Mouse (Mus musculus): ENCODE measurements around the gene Vps13d. TPM values are rescaled to one million over a fixed set of nuclear protein-coding genes. Genes with fewer than 3 reads are reported as not detected.

Vps13d gene
- polyA plus RNA-seq, 2 experiments from 2014 or later = 19.0 to 20.6 TPM

DNA sequence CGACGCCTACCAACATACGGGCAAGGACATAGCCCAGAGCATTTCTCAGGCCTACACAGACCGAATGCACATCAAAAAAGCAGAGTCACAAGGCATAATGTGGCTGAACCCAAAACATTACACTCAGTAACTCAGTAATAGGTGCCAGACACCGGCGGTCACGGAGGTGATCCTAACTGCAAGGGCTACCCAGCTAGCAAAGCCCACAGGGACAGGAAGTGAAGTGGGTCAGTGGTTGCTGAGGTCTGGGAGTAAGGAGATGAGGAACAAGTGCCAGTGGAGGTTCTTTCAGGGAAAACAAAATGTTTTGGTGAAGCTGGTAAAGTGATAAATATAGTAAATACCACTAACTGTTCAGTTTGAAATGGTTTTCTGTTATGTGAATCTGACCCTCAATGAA is 121.1 kb downstream of the Vps13d start:
- no peak for ATAC-seq

- no peak for ATAC-seq
Observed at GRCm38 (mm10) chr4:145071942-145072341, 122.9 kb downstream of the Vps13d start.

DNA sequence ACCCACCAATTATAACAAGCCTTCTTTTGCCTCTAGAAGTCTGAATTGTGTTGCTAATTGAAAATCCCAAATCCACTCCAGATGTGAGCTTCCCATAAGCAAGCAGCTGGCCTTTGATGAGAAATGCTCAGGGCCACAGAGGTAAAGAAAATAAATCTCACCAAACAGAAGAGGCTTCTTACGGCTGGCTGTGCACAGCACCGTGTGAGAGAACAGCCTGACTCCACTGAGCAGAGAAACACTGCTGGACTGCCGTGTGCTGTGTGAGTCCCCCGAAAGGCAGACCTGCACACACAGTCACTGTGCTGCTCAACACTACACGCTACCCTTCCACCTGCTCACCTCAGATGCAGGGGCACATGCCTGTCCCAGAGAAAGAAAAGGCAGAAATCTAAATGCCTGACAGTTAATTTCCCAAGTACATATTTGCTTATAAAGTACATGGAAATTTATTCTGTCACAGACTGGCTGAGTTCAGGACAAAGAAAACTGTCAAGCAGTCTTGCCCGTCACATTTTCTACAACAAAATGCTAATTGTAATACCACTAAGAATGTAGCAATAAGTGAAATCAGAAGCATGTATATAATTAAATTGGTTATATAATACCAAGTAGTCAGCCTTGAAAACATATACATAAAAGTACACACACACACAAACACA is 127.7 kb downstream of the Vps13d start:
- ATAC-seq = no peak

DNA sequence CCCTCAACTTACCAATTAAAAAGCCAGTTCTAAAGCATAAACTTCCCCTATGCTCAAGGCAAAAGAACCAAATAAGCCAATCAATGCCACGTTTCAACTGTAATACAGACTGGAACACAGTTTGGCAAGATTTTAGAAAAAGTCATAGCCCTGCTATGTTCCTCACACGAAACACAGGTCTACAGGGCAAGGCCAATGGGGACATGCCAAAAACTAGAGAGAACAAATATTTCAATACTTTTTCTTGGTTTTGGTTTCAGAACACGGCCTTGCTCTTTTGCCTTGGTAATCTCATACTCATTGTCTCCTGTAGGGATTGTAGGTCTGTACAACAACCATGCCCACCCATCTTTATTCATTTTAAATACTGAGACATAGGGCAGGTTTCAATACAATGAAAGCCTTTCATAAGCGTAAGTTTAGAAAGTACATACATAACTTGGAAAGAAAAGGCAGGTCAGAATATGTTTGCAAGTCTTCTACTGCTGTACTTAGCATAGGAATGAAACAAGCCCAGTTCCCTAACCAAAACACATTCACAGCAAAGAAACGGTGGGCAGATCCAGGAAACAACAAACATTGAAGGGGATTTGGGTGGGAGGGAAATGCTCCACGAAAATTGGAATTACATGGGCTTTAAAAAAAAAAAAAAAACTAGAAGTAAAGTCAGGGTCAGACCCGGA is 128.3 kb downstream of the Vps13d start:
- ATAC-seq = no peak

- no peak for ATAC-seq
Observed at GRCm38 (mm10) chr4:145058749-145059442, 135.9 kb downstream of the Vps13d start.

GRCm38 (mm10) chr4:145056346-145056745 is 138.5 kb downstream of the Vps13d start:
- ATAC-seq = no peak

DNA sequence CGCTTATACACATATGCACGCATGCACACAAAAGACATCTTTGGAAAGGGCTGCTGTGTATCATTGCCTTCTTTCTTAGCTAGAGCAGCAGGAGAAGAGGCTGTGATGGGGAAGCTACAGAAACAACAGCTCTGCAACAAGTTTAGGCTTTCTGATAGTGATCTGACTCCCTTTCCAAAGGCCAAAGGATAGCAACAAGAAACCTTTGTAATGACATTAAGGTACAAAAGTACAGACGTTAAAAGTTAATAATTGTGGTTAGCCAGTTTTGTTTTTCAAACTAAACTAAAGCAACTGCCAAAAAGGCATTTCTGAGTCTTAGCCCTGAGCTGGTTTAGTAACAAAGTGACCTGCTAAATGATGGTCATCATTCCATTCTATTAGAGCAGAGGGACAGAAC is 139.0 kb downstream of the Vps13d start:
- no peak for ATAC-seq

GRCm38 (mm10) chr4:145054369-145054768 is 140.4 kb downstream of the Vps13d start:
- ATAC-seq = no peak

GRCm38 (mm10) chr4:145052697-145053096 is 142.1 kb downstream of the Vps13d start:
- ATAC-seq = no peak

- no peak for ATAC-seq
Observed at GRCm38 (mm10) chr4:145052282-145052681, 142.5 kb downstream of the Vps13d start.

- ATAC-seq = no peak
Observed at GRCm38 (mm10) chr4:145051209-145051969, 143.4 kb downstream of the Vps13d start.

DNA sequence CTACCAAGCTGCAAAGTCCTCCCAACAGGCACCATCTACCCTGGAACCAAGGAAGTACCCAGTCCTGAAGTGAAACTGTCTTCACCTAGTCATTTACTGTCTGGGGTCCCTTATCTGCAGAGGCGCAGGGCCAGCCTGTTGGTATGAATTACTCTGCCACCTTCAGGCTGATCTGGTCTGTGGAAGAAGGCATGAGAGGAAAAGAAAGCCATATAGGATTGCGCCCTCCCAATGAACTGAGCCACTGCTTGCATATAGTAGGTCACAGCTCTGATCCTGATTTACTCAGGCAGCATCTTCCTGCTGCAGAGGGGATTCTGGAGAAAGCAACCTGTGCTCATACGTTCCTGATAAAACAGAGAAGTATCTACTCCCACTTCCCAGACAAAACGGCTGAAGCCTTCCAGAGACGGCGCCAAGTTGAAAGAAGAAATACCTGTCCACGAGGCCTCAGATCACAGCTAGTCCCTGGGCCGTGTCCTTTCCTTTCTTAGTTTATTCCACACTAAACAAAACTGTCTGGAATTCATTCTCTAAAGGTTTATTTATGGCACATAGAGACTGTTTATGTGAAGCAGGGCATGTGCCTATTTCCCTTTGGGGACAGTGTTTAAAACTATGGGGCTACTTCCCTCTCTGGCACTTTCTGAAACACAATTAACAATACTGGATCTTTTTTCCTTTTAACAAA is 144.1 kb downstream of the Vps13d start:
- ATAC-seq = no peak

DNA sequence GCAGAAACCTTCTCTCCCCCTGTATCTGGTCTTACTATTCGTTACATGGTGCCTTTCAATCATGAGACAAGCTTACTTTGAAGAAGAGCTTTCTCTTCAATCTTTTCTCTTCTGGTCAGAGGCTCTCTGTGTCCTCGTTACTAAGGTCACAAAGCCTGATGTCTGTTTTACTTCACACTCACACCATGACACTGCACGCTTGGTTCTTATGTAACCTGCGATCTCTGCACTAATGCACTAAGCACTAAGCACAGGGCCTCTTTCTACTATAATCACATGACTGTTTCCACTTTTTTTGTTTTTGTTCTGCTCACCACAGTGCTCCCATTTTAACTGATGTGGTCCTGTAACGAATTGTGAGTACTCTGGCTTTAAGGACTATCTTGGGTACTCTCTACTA is 146.8 kb downstream of the Vps13d start:
- no peak for ATAC-seq

DNA sequence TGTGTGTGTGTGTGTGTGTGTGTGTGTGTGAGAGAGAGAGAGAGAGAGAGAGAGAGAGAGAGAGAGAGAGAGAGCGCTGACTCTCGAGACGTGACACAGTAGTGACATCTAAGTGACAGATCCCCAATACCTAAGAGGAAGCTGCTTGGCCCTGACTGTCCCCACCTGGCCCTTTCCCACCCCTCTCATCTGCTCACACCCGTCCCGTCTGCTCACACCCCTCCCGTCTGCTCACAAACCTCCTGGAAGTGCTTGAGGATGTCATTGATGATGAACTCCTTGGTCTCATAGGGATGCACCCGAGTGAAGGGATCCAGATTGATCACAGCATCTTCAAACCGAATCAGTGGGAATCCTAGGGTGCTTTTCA is 148.8 kb downstream of the Vps13d start:
- peak; percentile 56 for ATAC-seq

DNA sequence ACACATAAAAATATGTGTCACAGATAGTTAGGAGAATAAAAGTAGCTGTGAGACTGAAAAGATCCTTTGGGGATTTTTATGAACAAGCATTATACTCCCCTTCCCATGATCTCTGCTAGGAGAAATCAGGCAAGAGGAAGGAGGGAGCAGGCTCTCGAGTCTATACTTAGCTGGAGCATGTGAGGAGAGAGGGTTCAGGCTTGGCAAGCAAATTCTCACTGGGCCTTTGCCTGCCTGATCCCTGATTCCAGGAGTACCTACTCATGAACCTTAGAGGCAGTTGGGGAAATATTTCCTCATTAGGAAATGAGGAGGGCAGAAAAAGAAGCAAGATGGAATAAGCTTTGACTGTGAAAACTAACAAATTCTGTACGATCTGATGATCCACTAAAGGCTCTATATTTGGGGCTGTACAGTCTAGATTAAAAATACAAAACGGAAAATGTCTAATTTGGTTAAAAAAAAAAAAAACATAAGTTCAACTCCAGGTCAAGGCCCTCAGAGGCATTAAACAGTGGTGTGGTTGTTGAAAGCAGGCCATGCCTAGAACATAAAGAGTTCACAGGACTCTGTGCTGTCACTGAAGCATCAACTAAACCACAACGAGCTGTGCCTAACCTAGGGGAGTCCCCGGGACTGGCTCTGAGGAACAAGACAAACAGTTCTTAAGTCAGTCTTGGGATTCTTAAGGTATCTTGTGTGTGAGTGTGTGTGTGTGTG is 149.3 kb downstream of the Vps13d start:
- ATAC-seq = peak; percentile 93

- ATAC-seq = no peak
Observed at GRCm38 (mm10) chr4:145041223-145041870, 153.5 kb downstream of the Vps13d start.

DNA sequence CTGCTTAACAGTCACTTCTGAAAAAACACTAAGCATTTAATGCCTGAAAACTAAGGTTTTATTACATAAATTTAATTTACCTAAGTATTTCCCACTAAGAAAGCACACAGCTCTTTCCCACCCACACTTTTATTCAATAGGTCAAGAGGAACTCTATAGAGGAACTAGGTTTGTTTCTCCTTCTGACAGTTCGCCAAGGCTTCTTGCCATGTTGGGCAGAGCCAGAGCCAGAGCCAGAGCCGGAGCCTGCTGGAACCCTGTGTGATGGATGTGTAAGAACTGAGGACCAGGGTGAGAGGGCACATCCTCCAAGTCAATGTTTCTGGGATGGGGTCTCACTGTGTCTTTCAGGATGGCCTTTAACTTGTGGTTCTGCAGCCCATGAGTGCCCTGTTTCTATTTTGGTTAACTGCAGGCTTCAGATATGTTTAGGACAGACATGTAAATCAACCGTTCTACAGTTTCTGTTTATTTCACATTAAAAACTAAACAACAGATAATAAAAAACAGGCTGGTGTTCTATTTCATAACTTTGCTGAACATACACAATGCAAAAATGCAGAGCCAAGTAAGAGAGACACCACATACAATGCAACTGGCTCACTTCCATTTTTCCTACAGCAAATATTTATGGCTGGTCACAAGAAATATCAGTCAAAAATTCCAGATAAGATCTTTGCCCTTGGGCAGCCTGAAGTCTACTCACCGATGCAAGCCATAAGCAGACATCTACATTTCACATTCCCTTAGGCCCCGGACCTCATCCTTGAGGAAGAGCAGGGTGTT is 157.0 kb downstream of the Vps13d start:
- no peak for ATAC-seq

- ATAC-seq = no peak
Observed at GRCm38 (mm10) chr4:145037006-145037405, 157.8 kb downstream of the Vps13d start.

DNA sequence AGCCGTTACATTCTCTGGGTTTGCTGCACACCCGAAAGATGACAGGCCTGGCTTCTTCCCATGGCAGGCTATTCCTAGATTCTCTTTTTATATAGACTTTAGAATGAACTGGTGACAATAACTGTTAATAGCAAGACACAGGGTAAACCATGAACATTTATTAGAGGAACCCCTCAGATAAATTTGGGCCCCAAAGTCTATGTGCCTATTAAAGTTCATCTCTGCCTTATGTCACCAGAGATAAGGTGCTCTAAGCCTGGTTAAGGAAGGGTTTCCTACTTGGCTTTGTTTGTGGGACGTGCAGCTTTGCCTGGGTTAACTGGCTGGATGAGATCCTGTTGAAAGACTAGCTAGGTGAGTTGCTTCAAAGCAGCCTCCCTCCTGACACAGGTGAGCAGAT is 159.4 kb downstream of the Vps13d start:
- ATAC-seq = no peak

DNA sequence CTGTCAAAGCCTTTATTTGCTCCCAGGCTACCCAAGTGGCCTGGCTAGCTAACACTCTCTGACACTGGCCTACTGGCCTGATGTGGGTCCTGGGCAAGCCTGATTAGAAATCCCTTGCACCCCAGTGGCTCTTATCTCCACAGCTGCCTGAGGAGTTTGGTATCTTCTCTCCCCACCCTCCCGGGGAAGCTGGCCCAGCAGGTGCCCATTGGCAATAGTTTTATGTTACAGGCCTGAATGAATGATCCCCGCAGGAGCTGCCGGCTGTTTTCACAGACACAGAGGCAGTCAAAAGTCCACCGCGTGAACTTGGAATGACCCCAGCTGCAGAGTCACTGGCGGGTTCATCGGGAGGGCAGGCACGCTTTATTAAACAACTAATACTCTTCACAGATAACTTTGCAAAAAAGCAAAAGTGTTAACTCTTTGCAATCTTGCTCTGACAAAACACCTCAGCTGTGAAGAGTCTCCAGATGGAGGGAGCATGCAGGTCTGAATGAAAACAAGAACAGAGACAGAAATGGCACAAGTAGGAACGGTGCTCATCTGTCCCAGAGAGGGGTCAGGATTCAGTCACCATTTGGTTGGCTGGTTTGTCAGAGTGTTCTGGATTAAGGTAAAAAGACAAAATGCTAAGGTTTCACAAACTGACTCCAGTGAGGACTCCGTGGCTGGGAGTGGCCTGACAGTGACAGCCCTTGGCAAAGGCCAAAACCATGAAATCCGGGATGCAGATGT is 160.1 kb downstream of the Vps13d start:
- ATAC-seq = no peak
